ENCODE assay signal across 22 mouse cellular contexts in genomic region chr4:118085025-118085424, GRCm38 (mm10).
"Had no signal": no experiment of that assay in that cellular context is flagged by ENCODE, and none has a peak within 500 bp of the region (broad histone marks: within the 10 kb centered on the region; RNA-seq: fewer than 3 reads in every experiment).

No protein-coding gene starts in this region.

- ATAC-seq: liver, postnatal 0 days; midbrain, embryonic 13.5 days; midbrain, embryonic 16.5 days had no signal

- H3K27me3 ChIP-seq: limb, embryonic 15.5 days; lung, embryonic 15.5 days; midbrain, embryonic 13.5 days; neural tube, embryonic 13.5 days; stomach, embryonic 15.5 days had no signal

- H3K36me3 ChIP-seq: limb, embryonic 15.5 days; lung, embryonic 15.5 days; midbrain, embryonic 10.5 days; midbrain, embryonic 13.5 days; neural tube, embryonic 13.5 days; stomach, embryonic 15.5 days had no signal

- H3K9me3 ChIP-seq: limb, embryonic 15.5 days; lung, embryonic 15.5 days; megakaryocyte, embryonic 14.5 days; midbrain, embryonic 10.5 days; midbrain, embryonic 13.5 days; neural tube, embryonic 13.5 days; stomach, embryonic 15.5 days had no signal

- H3K4me2 ChIP-seq: limb, embryonic 15.5 days; liver, embryonic 11.5 days; lung, embryonic 15.5 days; midbrain, embryonic 13.5 days; neural tube, embryonic 13.5 days; stomach, embryonic 15.5 days had no signal

- H3K4me3 ChIP-seq: layer of hippocampus, adult 2 months; limb, embryonic 15.5 days; lung, embryonic 15.5 days; megakaryocyte, embryonic 14.5 days; midbrain, embryonic 10.5 days; midbrain, embryonic 13.5 days; myocyte; neural tube, embryonic 13.5 days; stomach, embryonic 15.5 days had no signal

- DNase-seq: kidney, adult 18-20 months; kidney, adult 9 months; kidney, postnatal 14 days; kidney, postnatal 4 days; layer of hippocampus, adult 9-11 months; liver, postnatal 0 days; retina, postnatal 1 day; right cerebral cortex, postnatal 25 days; spleen, adult 18-20 months; thymus, postnatal 25 days had no signal

- H3K27ac ChIP-seq: limb, embryonic 15.5 days; liver, embryonic 14.5 days; lung, embryonic 15.5 days; midbrain, embryonic 10.5 days; midbrain, embryonic 13.5 days; neural tube, embryonic 13.5 days had no signal

- H3K9ac ChIP-seq: limb, embryonic 15.5 days; liver, embryonic 14.5 days; liver, postnatal 0 days; lung, embryonic 15.5 days; midbrain, embryonic 13.5 days; neural tube, embryonic 13.5 days; stomach, embryonic 15.5 days had no signal
